Mouse (Mus musculus) brain, embryonic 14.5 days (tissue): Measurements from ENCODE around the gene Parp16.

Source experiments
- CTCF ChIP-seq: fragments of 200-500 bp; IDR thresholded peaks from 2 replicates; pipeline ENCODE4 v1.5.1; 2012; ENCODE audit warnings: inconsistent platforms, mild to moderate bottlenecking, moderate library complexity, borderline replicate concordance; ENCODE audit not compliant: insufficient read depth, insufficient read length; ENCODE audit errors: extremely low read depth
- POLR2A ChIP-seq: fragments of 200-500 bp; IDR thresholded peaks from 2 replicates; pipeline ENCODE4 v1.6.1; 2012; ENCODE audit warnings: mild to moderate bottlenecking, inconsistent platforms, borderline replicate concordance; ENCODE audit not compliant: poor library complexity, insufficient read depth, insufficient read length, severe bottlenecking; ENCODE audit errors: extremely low read depth

DNA sequence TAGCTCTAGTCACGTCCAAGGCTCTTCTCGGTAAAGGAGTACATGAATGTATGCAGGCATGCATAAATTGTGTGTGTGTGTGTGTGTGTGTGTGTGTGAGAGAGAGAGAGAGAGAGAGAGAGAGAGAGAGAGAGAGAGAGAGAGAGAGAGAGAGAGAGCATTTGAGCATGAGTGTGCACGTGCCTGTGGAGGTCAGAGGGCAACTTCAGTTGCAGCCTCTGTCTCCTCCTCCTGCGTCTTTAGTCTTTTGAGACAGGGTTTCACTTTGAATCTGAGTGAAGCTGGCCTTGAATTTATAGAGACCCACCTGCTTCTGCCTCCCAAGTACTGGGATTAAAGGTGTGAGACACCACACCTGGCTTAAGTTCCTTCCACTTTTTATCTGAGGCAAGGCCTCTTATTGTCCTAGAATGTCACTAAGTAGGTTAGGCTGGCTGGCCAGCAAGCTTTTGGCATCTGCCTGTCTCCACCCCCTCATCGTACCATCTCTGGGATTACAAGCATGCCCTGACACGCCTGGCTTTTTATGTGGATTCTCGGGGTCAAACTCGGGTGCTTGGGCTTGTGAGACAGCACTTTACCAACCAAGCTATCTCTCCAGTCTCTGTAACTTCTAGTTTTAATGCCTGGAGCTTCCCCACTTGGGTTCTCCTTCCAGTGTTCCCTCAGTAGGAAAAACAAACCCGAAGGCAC lies 62.2 kb downstream of the Parp16 start:
- no peak for TF ChIP-seq CTCF
- TF ChIP-seq POLR2A, result no peak
